Mouse (Mus musculus) liver, adult 2 months (tissue): ENCODE results near the gene Cep295. TPM values are rescaled to one million over a fixed set of nuclear protein-coding genes. Genes with fewer than 3 reads are reported as not detected.
"Not testable (repeated sequence)": the region's sequence is repeated elsewhere in the genome, so short reads cannot be mapped to it uniquely, and the experiment has no call there.

Experiments
- DNase-seq: peaks from one replicate; pipeline ENCODE4 v3.0.0-alpha.2; 2011; ENCODE audit warnings: low read depth, low spot score; ENCODE audit errors: extremely low read depth
- H3K27ac ChIP-seq: fragments of 200-500 bp; replicated peaks from 2 replicates; pipeline ENCODE4 v1.5.1; 2012; ENCODE audit warnings: low read depth, mild to moderate bottlenecking, control low read depth, inconsistent platforms, low read length; ENCODE audit not compliant: insufficient read depth
- H3K27me3 ChIP-seq: fragments of 200-500 bp; 2 replicates; pipeline ENCODE4 v1.6.1; 2012; ENCODE audit warnings: mild to moderate bottlenecking, moderate library complexity, low read length, inconsistent platforms; ENCODE audit not compliant: control insufficient read depth, insufficient read depth
- H3K36me3 ChIP-seq: fragments of 200-500 bp; 2 replicates; pipeline ENCODE4 v1.6.1; 2012; ENCODE audit warnings: low read length, inconsistent platforms; ENCODE audit not compliant: control insufficient read depth, insufficient read depth
- H3K4me1 ChIP-seq: fragments of 200-500 bp; 2 replicates; pipeline ENCODE4 v1.6.1; 2011; ENCODE audit warnings: low read length; ENCODE audit not compliant: control insufficient read depth, insufficient read depth
- H3K4me3 ChIP-seq: fragments of 200-500 bp; 2 replicates; pipeline ENCODE4 v1.5.1; 2011; ENCODE audit warnings: low read depth, mild to moderate bottlenecking, control low read depth, low read length, moderate library complexity; ENCODE audit not compliant: insufficient read depth
- H3K79me2 ChIP-seq: fragments of 200-500 bp; 2 replicates; pipeline ENCODE4 v1.6.1; 2012; ENCODE audit warnings: inconsistent platforms, mild to moderate bottlenecking, low read length, moderate library complexity; ENCODE audit not compliant: control insufficient read depth, insufficient read depth
- H3K9ac ChIP-seq: fragments of 200-500 bp; 2 replicates; pipeline ENCODE4 v1.6.1; 2012; ENCODE audit warnings: low read depth, mild to moderate bottlenecking, control low read depth, inconsistent platforms, low read length
- CTCF ChIP-seq: fragments of 200-500 bp; IDR thresholded peaks from 2 replicates; pipeline ENCODE4 v1.5.1; 2011; ENCODE audit warnings: low read depth, low read length, control low read depth
- POLR2A ChIP-seq: fragments of 200-500 bp; IDR thresholded peaks from 2 replicates; pipeline ENCODE4 v1.6.1; 2011; ENCODE audit warnings: low read length, control low read depth; ENCODE audit not compliant: insufficient read depth; ENCODE audit errors: extremely low read depth
- WGBS: fragments of 180-500 bp; shearing (Covaris S2); methylation state at CpG from one replicate; pipeline ENCODE4 v1.1.7; 2018; 5-methylcytosine and 5-hydroxymethylcytosine counted together
- polyA plus RNA-seq: library from polyadenylated mRNA; depleted of rRNA; stranded (reverse); fragments of >200 nt; gene quantifications from 2 replicates; pipeline ENCODE4 v1.2.3, GENCODE M21; 2012
- total RNA-seq: library from RNA; depleted of rRNA; stranded (reverse); fragments of >200 nt; gene quantifications from 2 replicates; pipeline ENCODE4 v1.2.3, GENCODE M21; 2014

Gene Cep295
- total and polyA plus RNA-seq, 2 experiments = 1.5 to 4.9 TPM

DNA sequence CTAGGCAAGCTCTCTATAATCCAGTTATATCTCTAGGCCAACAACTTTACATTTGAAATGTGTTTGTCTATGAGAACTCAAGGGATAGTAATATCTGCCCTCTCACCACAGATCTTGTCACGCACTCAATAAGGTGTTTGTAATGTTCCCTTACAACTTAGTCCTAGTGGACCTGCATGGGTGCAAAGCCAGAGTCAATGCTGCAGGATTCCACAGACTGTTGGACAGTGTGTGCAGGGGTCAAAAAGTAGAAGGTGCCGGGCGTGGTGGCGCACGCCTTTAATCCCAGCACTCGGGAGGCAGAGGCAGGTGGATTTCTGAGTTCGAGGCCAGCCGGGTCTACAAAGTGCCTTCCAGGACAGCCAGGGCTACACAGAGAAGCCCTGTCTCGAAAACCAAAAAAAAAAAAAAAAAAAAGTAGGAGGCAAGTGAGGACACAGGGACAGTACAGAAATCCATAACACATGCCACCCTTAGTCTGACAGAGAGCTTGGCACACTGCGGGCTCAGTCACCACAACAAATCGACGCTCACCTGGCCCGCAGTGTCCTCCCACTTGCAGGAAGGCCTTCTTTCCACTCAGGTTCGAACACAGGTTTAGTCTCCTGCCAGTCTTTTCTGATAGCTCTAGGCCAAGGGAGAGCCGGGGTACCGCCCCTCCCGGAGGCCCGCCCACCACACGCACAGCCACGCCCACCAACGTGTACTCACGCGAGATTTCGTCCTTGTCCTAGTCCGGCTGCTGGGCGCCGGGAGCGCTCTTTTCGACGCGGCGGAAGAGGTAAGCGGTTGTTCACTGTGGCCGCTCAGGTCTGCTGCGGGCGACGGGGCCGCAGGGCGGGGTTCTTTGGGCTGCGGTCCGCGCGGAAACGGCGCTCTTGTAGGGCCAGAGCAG, 51.8 kb downstream of the Cep295 start, which contains the start of gene Taf1d:
Gene Taf1d (plus strand): TSS at position 712 of the 895 bp plus-strand sequence.
- H3K27ac ChIP-seq = peak within 1 kb of the TSS; percentile 76
- peak; percentile 93 for DNase-seq
- peaks cover 26% of the 10 kb centered on the region for H3K36me3 ChIP-seq
- H3K27me3 ChIP-seq = no peaks in the 10 kb centered on the region
- peaks cover 3% of the 10 kb centered on the region; the same call in 1 of the 2 replicates for H3K79me2 ChIP-seq
- 3% methylated on average over 45 of the region's 45 CpGs for WGBS
- H3K4me3 ChIP-seq = peak within 1 kb of the TSS; percentile 79
- H3K4me1 ChIP-seq = peaks cover 17% of the 10 kb centered on the region
- TF ChIP-seq CTCF (no peak), POLR2A (peak; percentile 88)
- peak within 1 kb of the TSS; percentile 93 for H3K9ac ChIP-seq

DNA sequence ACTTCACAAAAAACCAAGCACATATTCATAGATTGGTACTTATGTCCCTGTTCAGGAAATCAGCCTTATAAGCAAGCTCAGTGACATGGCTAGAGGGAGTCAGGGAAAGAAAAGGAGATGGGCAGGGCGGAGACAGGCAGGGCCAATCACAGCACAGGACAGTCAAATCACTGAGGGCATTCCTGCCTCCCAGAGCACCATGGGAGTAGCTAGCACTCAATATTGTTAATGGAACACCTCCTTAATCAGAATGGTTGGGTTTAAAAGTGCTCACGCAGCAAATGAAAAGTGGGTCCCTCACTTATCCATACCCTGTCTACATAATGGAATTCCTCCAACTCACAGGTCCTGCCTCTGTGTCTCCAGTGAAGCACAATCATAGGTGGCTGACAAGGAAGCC, 54.7 kb downstream of the Cep295 start:
- WGBS = 72% methylated on average over 2 of the region's 2 CpGs
- Histone ChIP-seq H3K4me3 (no peak overlapping the region), H3K4me1 (peaks cover 17% of the 10 kb centered on the region), H3K27ac (0 out of 2 replicates have a peak overlapping the region, but pooled peaks have one; percentile 1), H3K9ac (no peak overlapping the region), H3K36me3 (0 out of 2 replicates have a peak, but pooled peaks cover 2% of the 10 kb centered on the region), H3K79me2 (peaks cover 3% of the 10 kb centered on the region; the same call in 1 of the 2 replicates), H3K27me3 (no peaks in the 10 kb centered on the region)
- no peak for TF ChIP-seq POLR2A
- peak; percentile 55 for DNase-seq

GRCm38 (mm10) chr9:15302006-15302405, 55.6 kb downstream of the Cep295 start:
- not testable (repeated sequence) for H3K4me3 ChIP-seq, H3K27me3 ChIP-seq, DNase-seq, H3K36me3 ChIP-seq, H3K79me2 ChIP-seq, H3K9ac ChIP-seq
- WGBS = 73% methylated on average over 6 of the region's 6 CpGs
- H3K4me1 ChIP-seq = peaks cover 15% of the 10 kb centered on the region
- peak overlapping the region; percentile 31; the same call in 1 of the 2 replicates for H3K27ac ChIP-seq

DNA sequence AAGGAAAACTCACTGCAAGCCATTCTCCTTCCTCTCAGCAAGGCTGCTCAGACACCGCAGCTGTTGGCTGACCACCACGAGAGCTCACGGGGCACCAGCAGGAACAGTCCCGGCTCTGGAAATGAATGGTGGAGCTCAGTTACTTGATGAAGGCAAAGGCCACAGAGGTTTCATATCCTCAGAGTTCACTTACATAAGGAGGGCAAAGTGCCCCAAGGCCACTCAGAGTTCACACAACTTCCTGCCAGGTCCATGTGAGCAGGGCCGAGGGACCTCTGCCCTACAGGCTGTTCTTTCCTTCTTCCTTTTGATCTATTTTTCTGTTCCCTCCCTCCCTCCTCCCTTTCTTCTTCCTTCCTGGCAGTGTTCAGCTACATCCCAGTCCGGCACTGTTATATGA, 56.2 kb downstream of the Cep295 start:
- peak overlapping the region; percentile 68 for H3K9ac ChIP-seq
- peak overlapping the region; percentile 54 for H3K4me3 ChIP-seq
- H3K27me3 ChIP-seq = no peaks in the 10 kb centered on the region
- WGBS = 3% methylated on average over 6 of the region's 6 CpGs
- H3K36me3 ChIP-seq = peaks cover 10% of the 10 kb centered on the region
- TF ChIP-seq CTCF = no peak
- TF ChIP-seq POLR2A = peak; percentile 49; the same call in 1 of the 2 replicates
- peaks cover 2% of the 10 kb centered on the region; the same call in 1 of the 2 replicates for H3K79me2 ChIP-seq
- H3K27ac ChIP-seq = peak overlapping the region; percentile 71
- peak; percentile 98 for DNase-seq
- H3K4me1 ChIP-seq = peaks cover 14% of the 10 kb centered on the region

DNA sequence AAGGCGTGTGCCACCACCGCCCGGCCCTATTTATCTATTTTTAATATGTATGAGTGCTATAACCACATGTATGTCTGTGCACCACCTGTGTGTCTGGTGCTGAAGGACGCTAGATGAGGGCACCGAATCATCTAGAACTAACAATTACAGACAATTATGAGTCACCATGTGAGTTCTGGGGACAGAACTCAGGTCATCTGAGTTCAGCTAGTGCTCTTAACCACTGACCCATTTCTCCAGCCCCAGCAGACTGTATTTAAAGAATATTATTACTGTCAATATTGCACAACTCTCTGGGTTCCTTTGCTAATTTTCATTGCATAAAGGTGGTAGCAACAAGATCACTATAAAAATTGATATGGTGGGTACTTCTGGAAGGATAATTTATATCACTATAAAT, 57.5 kb downstream of the Cep295 start:
- H3K27ac ChIP-seq = no peak overlapping the region
- TF ChIP-seq POLR2A (no peak), CTCF (no peak)
- 42% methylated on average over 5 of the region's 5 CpGs for WGBS
- H3K36me3 ChIP-seq = peaks cover 15% of the 10 kb centered on the region
- no peaks in the 10 kb centered on the region for H3K27me3 ChIP-seq
- H3K9ac ChIP-seq = no peak overlapping the region
- H3K4me1 ChIP-seq = peaks cover 12% of the 10 kb centered on the region
- peak; percentile 58 for DNase-seq
- no peaks in the 10 kb centered on the region for H3K79me2 ChIP-seq
- no peak overlapping the region for H3K4me3 ChIP-seq

DNA sequence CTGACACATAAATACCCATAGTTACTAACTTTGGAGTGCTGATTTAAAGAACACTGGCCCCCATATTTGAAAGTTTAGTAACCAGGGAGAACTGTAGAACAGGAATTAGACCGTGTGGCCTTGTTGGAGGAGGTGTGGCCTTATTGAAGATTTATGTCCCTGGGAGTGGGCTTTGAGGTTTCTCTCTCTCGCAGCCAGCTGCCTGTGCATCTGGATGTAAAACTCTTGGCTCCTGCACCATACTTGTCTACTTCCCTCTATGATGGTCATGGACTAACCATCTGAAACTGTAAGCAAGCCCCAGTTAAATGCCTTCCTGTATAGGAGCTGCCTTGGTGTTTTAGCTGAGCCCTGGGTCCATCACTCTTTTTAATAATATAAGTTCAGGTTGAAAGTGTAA, 59.1 kb downstream of the Cep295 start:
- no peak overlapping the region for H3K9ac ChIP-seq
- H3K27ac ChIP-seq = no peak overlapping the region
- peaks cover 5% of the 10 kb centered on the region; the same call in 1 of the 2 replicates for H3K4me1 ChIP-seq
- WGBS = 72% methylated on average over 2 of the region's 2 CpGs
- H3K79me2 ChIP-seq = no peaks in the 10 kb centered on the region
- H3K27me3 ChIP-seq = no peaks in the 10 kb centered on the region
- no peak for TF ChIP-seq POLR2A
- TF ChIP-seq CTCF = no peak
- no peak for DNase-seq
- H3K36me3 ChIP-seq = peaks cover 25% of the 10 kb centered on the region
- H3K4me3 ChIP-seq = no peak overlapping the region
